In genomic region chr11:69629802-69630201, GRCm38 (mm10) we compare ENCODE assay signal across 16 mouse cellular contexts. TPM values are rescaled to one million over a fixed set of nuclear protein-coding genes. Genes with fewer than 3 reads are reported as not detected.
DNase-seq lines count a peak whose midpoint lies in the region; ATAC-seq and TF ChIP-seq lines count a peak whose summit lies in the region.
"Had no signal": no experiment of that assay in that cellular context is flagged by ENCODE, and none has a peak within 500 bp of the region (broad histone marks: within the 10 kb centered on the region; RNA-seq: fewer than 3 reads in every experiment).

No protein-coding gene starts in this region.

- no peak overlapping the region for H3K27ac ChIP-seq in layer of hippocampus, adult 2 months
- H3K27ac ChIP-seq: forebrain, embryonic 13.5 days; heart, embryonic 13.5 days; kidney, embryonic 15.5 days had no signal

- H3K4me3 ChIP-seq in layer of hippocampus, adult 2 months = no peak overlapping the region
- no peak overlapping the region for H3K4me3 ChIP-seq in E14TG2a.4 (replicated peaks; ENCODE audit: low read length)
- H3K4me3 ChIP-seq: forebrain, embryonic 13.5 days; heart, embryonic 13.5 days; kidney, embryonic 15.5 days had no signal

- intact Hi-C loops in heart, postnatal 36 days (cut with DNase I) = no loop called here

- no peak for ATAC-seq in CD4-positive, CD25-positive, alpha-beta regulatory T cell, adult 4 months
- ATAC-seq: forebrain, embryonic 13.5 days had no signal

- peaks cover 4% of the 10 kb centered on the region for H3K36me3 ChIP-seq in E14TG2a.4 (ENCODE audit: insufficient read depth, low read length)
- H3K36me3 ChIP-seq: heart, embryonic 13.5 days; kidney, embryonic 15.5 days had no signal

- DNase-seq in CD4-positive, CD25-positive, alpha-beta regulatory T cell, adult 2 months (ENCODE audit: low read depth, low spot score) = peak; percentile 81
- DNase-seq in layer of hippocampus, adult 2 months (ENCODE audit: low spot score in 2 of 2) = no peak
- no peak for DNase-seq in layer of hippocampus, adult 8-10 months (ENCODE audit: low spot score in 2 of 2)
- peak; percentile 59 for DNase-seq in c-Kit-positive CD71-positive TER-119-positive erythroid progenitor cells, embryonic 14.5 days (ENCODE audit: low spot score)
- DNase-seq in heart, postnatal 36 days = no peak
- no peak for DNase-seq in right cerebral cortex, postnatal 10 days (ENCODE audit: low spot score in 2 of 2)
- DNase-seq: adrenal gland, adult 2 months; spleen, adult 18-20 months had no signal

- no peaks in the 10 kb centered on the region for H3K27me3 ChIP-seq in E14TG2a.4 (ENCODE audit: insufficient read depth, low read length)
- H3K27me3 ChIP-seq: forebrain, embryonic 13.5 days; heart, embryonic 13.5 days; kidney, embryonic 15.5 days had no signal

- H3K9me3 ChIP-seq in E14TG2a.4 (ENCODE audit: low read length) = no peaks in the 10 kb centered on the region
- H3K9me3 ChIP-seq: forebrain, embryonic 13.5 days; heart, embryonic 13.5 days; kidney, embryonic 15.5 days had no signal

- H3K4me1 ChIP-seq in E14TG2a.4 (replicated peaks; ENCODE audit: low read depth, low read length) = peaks cover 22% of the 10 kb centered on the region

- peak; percentile 80 for TF ChIP-seq CTCF in layer of hippocampus, adult 2 months (conservative IDR thresholded peaks at IDR 0.05)
- peak; percentile 90 for TF ChIP-seq CTCF in E14TG2a.4 (conservative IDR thresholded peaks at IDR 0.05; ENCODE audit: low read length)

RNA-seq across cellular contexts. Expression of gene Fxr2, which starts 3.0 kb away (rescaled TPM):
- 10 to 100 TPM; 11.0 to 11.2 TPM for polyA plus RNA-seq in CD4-positive, CD25-positive, alpha-beta regulatory T cell, adult 4 months (2017; shearing (Covaris generic))
- total RNA-seq in layer of hippocampus, adult 2 months (2021) = 100 to 1,000 TPM; 138 to 143 TPM
- 100 to 1,000 TPM; 132 to 154 (median 139) TPM for total RNA-seq in layer of hippocampus, adult 8-10 months (2022)
- 10 to 100 TPM; 87.3 to 98.6 TPM for total RNA-seq in heart, postnatal 36 days (2021)

RNA-seq across cellular contexts. Expression of gene Sat2, which starts 8.0 kb away (rescaled TPM):
- polyA plus RNA-seq in CD4-positive, CD25-positive, alpha-beta regulatory T cell, adult 4 months (2017; shearing (Covaris generic)) = not detected
- total RNA-seq in layer of hippocampus, adult 2 months (2021) = 10 to 100 TPM; 15.1 to 15.6 TPM
- 10 to 100 TPM; 13.3 to 19.2 (median 14.8) TPM for total RNA-seq in layer of hippocampus, adult 8-10 months (2022)
- 1 to 10 TPM; 3.7 to 4.1 TPM for total RNA-seq in heart, postnatal 36 days (2021)
- total RNA-seq: megakaryocyte, adult 5-6 weeks had no signal

RNA-seq across cellular contexts. Expression of gene Shbg, which starts 12.1 kb away (rescaled TPM):
- not detected for polyA plus RNA-seq in CD4-positive, CD25-positive, alpha-beta regulatory T cell, adult 4 months (2017; shearing (Covaris generic))
- not detected for total RNA-seq in layer of hippocampus, adult 2 months (2021)
- total RNA-seq in layer of hippocampus, adult 8-10 months (2022) = under 1 TPM in 2 of 4 experiments, not detected in 2; 0.59 to 0.92 TPM
- total RNA-seq in heart, postnatal 36 days (2021) = not detected
- total RNA-seq: adrenal gland, adult 2 months; left cerebral cortex, postnatal 25 days; megakaryocyte, adult 5-6 weeks had no signal
- polyA plus RNA-seq: adrenal gland, adult 2 months; forebrain, embryonic 13.5 days; neural tube, embryonic 14.5 days had no signal

RNA-seq across cellular contexts. Expression of gene Atp1b2, which starts 24.1 kb away (rescaled TPM):
- not detected for polyA plus RNA-seq in CD4-positive, CD25-positive, alpha-beta regulatory T cell, adult 4 months (2017; shearing (Covaris generic))
- 100 to 1,000 TPM; 391 to 411 TPM for total RNA-seq in layer of hippocampus, adult 2 months (2021)
- total RNA-seq in layer of hippocampus, adult 8-10 months (2022) = 100 to 1,000 TPM; 386 to 493 (median 443) TPM
- 10 to 100 TPM; 20.9 to 22.5 TPM for total RNA-seq in heart, postnatal 36 days (2021)

RNA-seq across cellular contexts. Expression of gene Sox15, which starts 25.3 kb away (rescaled TPM):
- under 1 TPM in 1 of 2 experiments, not detected in 1; 0.81 TPM for polyA plus RNA-seq in CD4-positive, CD25-positive, alpha-beta regulatory T cell, adult 4 months (2017; shearing (Covaris generic))
- under 1 TPM in 1 of 2 experiments, not detected in 1; 0.44 TPM for total RNA-seq in layer of hippocampus, adult 2 months (2021)
- total RNA-seq in layer of hippocampus, adult 8-10 months (2022) = not detected
- total RNA-seq in heart, postnatal 36 days (2021) = not detected
- total RNA-seq: adrenal gland, adult 2 months; left cerebral cortex, postnatal 25 days had no signal
- polyA plus RNA-seq: forebrain, embryonic 13.5 days; heart, embryonic 13.5 days; neural tube, embryonic 14.5 days had no signal

Comparison
In these comparisons a context has a peak if more than half of its experiments do, and no peak if none do; other contexts are left out.
1. DNase-seq: peak in CD4-positive, CD25-positive, alpha-beta regulatory T cell, adult 2 months (single experiment) and c-Kit-positive CD71-positive TER-119-positive erythroid progenitor cells, embryonic 14.5 days (single experiment); none in layer of hippocampus, adult 2 months (0 of 2), layer of hippocampus, adult 8-10 months (0 of 2), heart, postnatal 36 days (0 of 2) and right cerebral cortex, postnatal 10 days (0 of 2).